Mouse (Mus musculus): Measurements from ENCODE around the gene Neurl4.

DNA sequence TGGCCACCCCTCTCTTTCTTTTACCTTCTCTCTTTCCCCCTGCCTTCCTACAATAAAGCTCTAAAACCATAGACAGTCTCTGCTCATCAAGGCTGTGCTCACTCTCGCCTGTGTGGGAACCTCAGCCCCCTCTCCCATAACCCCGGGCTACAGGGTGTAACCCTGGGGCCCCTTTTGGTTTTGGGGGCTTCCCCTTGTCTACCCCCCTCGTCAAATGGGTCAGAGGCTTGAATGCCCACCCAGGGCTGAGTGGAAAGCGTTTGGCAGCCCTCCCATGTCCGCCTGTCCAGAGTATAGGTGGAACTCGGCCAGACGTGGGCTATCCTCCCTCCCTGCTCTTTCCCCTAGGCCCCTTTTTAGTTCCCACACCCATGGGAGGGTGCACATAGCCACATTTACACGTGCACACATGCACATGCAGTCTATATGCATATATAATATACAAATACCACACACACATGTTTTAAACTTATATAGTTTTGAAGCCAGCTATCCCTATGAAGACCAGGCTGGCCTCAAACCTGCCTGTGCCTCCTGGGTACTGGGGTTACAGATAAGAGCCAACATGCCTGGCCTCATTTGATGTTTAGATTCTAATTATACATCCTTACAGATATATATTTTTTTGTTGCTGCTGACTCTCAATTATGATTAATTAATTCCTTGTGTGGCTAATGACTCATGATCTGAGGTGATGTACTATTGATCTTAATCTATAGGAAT, 36.6 kb upstream of the Neurl4 start:
- TF ChIP-seq CTCF (IDR thresholded peaks at IDR 0.05; ENCODE audit: extremely low read depth, insufficient read length, insufficient replicate concordance, low read depth, low read length) = no peak
- no peak for TF ChIP-seq POLR2A (IDR thresholded peaks at IDR 0.05; ENCODE audit: low read depth, low read length)

Data from small intestine, adult 2 months (tissue).